Mouse (Mus musculus) A20 (cell line): ENCODE data around the gene Syne2.

ENCODE experiments used
- DNase-seq: peaks from one replicate; pipeline ENCODE4 v3.0.0-alpha.2; 2011; ENCODE audit warnings: low read depth, low spot score

Syne2 gene

GRCm38 (mm10) chr12:76047921-76048320 is 230.0 kb downstream of the Syne2 start:
- DNase-seq, result no peak

- no peak for DNase-seq
Observed at GRCm38 (mm10) chr12:76048672-76049071, 230.7 kb downstream of the Syne2 start.

DNA sequence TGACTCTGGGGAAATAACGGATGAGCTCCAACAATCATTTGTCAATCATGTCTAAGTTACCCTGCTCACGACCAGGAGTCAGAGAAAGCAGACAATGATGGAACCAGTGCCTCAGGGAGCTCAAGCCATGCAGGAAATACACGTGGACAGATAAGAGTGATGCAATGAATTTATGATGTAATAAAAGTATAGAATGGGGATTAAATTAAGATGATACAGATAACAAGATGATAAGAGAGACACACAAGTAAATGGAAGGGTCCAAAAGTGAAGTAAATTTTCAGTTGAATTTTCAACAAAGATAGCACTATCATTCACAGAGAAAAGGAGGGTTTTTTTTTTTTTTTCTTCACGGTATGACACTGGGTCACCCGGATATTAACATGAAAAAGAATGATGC is 231.4 kb downstream of the Syne2 start:
- DNase-seq, result no peak

DNA sequence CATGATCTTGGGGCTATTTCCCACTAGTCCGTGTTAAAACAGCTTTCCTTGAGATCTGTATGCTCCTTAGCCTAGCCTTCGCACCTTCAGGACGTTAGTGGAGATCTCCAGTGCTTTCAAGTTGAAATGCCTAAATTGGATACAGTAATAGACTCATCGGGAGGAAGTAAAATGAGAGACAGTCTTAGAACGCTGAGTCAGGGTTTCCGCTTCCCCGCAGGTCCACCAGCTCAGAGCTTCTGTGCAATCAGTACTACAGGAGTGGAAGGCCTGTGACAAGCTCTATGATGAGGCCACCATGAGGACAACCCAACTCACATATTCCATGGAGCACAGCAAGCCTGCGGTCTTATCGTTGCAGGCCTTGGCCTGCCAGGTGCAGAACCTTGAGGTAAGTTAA is 233.9 kb downstream of the Syne2 start:
- DNase-seq, result no peak

- no peak for DNase-seq
Observed at GRCm38 (mm10) chr12:76054653-76055052, 236.7 kb downstream of the Syne2 start.

DNA sequence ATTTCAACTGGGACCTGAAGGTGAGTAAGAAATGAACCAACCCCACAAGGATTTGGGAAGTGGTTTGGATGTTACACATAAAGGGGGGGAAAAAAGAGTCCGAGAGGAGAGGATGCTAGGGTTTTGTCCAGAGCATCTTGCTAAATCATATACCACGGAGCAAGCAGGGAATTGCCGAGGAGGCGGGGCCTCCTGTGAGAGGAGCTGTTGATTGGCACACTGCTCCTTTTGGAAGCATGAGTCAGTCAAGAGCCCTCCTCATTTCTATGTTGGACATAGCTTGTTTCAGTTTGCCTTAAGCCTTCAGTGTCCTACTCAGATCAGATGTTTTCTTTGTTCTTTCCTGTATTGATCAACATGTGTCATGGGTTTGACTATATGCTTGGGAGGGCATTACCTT is 245.1 kb downstream of the Syne2 start:
- no peak for DNase-seq

- no peak for DNase-seq
Observed at GRCm38 (mm10) chr12:76070386-76070785, 252.5 kb downstream of the Syne2 start.

DNA sequence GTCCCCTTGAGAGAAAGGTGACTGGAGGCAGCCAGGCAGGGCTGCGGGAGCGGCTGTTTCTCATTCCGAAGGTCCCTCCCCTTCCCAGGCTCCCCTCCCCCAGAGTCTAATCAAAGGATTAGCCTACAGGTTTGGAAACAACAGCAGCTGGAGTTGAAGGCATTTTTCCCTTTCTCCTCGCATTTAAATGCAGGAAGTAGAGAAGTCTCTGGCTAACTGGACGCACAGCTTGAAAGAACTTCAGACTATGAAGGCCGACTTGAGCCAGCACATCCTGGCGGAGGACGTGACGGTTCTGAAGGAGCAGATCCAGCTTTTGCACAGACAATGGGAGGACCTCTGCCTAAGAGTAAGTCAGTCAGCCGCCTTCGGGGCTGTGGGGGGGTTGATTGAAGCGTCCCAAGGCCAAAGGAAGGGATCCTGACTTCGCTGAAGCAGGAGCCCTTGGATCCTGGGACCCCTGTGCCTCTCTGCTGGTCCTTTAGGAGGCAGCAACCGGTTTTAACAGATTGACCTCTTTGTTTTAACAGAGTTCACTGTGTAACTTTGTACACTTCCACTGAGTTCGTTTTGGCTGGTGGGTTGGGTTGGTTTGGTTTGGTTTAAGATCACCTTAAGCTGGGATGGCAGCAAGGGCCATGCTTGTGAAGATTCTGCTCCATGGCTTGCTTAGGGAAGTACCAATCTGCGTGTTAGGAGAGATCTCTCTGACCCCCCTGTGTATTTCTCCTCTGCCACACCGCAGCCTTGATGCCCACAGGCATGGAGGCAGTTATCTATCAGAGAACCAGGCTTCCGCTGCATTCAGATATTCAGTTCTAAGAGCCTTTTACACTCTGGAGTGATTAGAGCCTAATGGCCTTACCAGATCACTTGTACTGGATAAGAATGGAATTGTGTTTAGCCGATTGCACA is 254.3 kb downstream of the Syne2 start:
- DNase-seq, result no peak

GRCm38 (mm10) chr12:76073066-76073826 is 255.3 kb downstream of the Syne2 start:
- DNase-seq, result no peak

DNA sequence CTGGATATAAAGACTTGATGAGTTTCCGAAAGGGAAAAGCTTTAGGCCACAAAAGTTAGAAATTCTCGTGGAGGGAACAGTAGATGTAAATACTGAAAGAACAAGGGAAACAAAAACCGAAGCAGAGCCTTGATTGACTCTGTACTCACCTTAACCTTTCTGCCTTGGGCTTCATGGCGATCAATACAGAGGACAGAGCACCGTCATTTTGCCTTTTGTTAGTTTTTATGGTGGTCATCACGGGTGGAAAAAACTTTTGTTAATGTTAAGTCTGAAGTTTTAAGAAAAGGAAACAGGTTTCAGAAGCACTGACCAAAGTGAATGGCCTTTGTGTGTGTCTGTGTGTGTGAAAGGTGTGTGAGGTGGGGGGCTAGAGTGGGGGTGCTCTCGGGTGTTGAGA is 256.0 kb downstream of the Syne2 start:
- DNase-seq, result no peak

DNA sequence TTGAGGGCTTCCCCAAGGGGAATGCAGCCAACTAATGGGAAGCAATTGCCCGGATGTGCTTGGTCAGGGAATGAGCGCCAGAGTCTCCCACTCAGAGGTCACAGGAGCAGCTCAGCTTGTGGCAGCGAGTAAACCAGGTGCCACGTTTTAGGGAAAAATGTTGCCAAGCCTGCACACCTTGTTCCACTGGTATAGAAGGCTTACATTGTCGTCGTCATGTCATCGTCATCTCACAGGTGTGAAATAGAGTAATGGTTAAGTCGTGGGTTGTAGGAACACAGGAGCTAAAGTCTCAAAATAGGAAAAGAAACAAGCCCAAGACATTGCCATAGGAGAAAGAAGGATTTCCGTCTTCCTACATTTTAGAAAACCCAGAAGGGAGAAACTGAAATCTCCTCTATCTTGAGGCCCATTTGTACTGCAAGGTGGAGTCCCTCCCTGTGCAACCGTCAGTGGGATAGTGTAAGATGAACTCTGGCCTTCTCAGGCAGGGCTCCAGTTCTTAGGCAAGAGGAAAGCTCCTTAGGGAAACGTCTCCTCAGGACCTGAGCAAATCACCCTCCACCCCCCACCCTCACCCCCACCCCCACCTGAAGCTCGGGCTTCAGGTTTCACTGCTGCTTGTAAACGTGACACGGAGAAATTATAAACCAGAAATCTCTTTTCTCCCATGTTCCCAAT is 263.1 kb downstream of the Syne2 start:
- DNase-seq, result no peak

- no peak for DNase-seq
Observed at GRCm38 (mm10) chr12:76081557-76082211, 263.8 kb downstream of the Syne2 start.

DNA sequence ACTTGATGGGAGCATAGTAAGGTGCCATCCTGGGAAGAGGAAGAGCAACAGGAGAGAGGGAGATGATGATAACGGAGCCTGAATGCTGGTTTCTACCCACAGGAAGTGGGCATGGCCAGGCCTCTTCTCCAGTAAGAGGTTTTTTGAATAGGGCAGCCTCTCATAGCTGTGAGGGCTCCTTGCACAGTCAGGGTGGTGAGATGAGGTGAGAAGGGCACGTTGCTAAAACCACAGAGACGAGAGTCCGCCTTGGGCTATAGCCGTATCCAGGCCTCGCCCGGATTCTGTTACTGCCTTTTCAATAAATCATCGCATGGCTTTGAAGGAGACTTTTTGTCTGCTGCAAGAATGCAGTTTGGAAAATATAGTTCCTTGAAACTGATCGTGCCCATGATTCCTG is 267.1 kb downstream of the Syne2 start:
- DNase-seq, result no peak

DNA sequence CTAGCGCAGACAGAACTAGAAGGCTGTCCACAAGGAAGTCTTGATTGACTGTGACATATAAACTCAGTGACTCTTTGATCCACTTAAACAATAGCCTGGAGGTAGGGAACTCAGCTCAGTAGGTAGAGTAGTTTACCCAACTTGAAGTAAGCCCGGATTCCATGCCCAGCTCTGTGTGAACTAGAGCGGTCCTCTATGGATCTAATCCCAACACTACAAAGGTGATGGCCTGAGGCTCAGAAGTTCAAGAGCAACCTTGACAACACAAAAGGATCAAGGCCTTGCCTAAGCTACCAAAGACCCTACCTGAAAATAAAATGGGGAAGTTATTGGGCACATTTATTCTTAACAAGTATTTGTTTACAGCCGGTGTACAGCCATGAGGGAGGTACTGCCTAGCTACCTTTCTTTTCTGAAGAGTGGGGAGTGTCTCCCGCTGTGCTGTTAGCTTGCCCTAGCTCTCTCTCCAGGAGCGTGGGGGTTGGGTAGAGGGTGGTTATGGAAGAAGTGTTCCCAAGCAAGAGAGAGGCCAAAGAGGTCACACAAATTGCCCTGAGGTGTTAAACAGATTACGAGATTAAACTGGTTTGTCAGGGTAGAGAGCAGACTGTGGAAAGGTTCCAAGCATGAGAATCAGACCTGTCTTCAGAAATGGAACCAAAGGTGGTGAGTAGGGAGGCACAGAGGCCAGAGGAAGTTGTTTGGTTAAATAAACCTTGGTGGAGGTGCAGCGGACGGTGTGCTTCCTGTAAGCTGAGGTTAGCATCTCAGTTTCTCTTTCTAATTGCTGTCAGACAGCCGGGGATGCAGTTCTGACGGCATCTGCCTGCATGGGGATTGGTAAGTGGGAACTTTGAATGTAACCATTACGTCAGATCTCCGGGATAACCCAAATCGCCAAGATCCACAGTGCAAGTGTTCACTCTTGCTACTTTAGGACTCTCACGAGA is 268.3 kb downstream of the Syne2 start:
- DNase-seq, result peak; percentile 78

GRCm38 (mm10) chr12:76087025-76087424 is 269.1 kb downstream of the Syne2 start:
- peak; percentile 85 for DNase-seq

- DNase-seq, result no peak
Observed at GRCm38 (mm10) chr12:76092789-76093466, 275.0 kb downstream of the Syne2 start.

GRCm38 (mm10) chr12:76093613-76094588 is 276.0 kb downstream of the Syne2 start:
- DNase-seq, result no peak

DNA sequence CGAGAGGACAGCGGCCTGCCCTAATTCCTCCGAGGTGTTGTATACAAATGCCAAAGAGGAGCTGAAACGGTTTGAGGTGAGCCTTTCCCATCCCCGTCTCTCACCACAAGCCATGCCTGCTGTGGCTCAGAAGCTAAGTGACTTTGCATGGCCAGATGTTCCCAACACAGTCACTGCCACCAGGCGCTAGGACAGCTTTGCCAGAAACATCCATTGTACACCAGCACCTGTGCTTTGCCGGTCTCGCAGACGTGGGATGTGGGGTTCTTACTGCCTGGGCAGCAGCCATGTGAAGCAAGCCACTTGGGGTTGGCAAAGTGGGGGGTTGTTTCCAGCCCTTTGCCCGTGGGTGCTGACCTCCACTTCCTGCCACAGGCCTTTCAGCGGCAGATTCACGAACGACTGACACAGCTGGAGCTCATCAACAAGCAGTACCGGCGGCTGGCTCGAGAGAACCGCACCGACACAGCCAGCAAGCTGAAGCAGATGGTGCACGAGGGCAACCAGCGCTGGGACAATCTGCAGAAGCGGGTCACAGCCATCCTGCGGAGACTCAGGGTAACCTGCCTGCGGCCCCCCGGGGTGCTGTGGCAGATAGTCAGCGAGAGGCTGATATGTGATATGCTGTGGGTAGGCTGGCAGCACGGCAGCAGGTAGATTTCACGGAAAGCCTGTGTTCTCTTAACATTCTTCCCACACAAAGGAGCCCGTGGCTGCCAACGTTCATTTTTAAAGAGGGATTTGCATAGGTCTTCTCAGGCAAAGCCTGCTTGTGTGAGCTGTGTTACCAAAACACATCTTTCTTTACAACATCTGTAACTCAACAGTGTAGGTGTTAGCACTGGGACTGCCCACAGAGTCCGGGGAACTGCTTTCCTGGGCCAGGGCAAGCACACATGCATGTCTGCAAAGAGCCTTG is 277.4 kb downstream of the Syne2 start:
- no peak for DNase-seq
